Mouse (Mus musculus): ENCODE data around the gene Rpl41. TPM values are rescaled to one million over a fixed set of nuclear protein-coding genes. Genes with fewer than 3 reads are reported as not detected.

The Rpl41 gene
- polyA plus RNA-seq, 1 experiment, result 2,108 TPM

DNA sequence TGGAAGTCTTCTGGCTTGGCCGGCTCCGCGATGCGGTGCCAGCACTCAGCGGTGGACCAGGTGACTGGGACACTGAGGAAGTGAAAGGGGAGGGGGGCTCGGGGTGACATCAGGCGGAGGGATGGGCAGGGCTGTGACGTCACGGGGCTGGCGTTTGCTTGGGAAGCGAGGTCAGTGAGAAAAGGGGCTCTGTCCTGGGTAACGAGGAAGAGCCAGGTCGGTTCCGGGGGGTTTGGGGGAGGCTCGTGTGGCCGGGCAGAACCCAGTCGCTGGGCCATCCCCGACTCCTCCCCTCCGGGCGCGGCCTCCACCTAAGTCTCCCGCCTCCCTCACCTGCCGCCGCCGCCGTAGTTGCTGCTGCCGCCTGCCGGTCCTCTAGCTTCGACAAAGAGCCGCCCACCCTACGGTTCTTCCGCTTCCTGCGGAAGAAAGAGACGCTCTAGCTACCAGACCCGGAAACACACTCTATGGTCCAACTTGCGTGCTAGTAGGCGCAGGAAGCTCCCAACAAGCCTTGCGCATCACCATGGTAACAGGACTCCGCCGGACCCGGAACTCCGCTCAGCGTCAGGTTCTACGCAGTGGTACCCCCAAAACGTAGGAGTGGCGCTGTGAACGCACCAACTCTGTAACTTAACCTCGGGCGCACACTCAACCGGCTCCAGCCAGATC is 1.6 kb downstream of the Rpl41 start, which contains the start of gene Zc3h10:
TSS of gene Zc3h10 (minus strand) at position 414 of the 672 bp plus-strand sequence.
- Histone ChIP-seq H3K4me3 (ENCODE audit: control insufficient read depth, insufficient read depth, low read length) (peak within 1 kb of the TSS; percentile 81), H3K27ac (ENCODE audit: control insufficient read depth, insufficient read depth, low read length) (peak within 1 kb of the TSS; percentile 77), H3K36me3 (ENCODE audit: control insufficient read depth, insufficient read depth, low read length) (peaks cover 19% of the 10 kb centered on the region), H3K4me1 (replicated peaks; ENCODE audit: control insufficient read depth, insufficient read depth, low read length) (peaks cover 5% of the 10 kb centered on the region), H3K27me3 (ENCODE audit: control insufficient read depth, insufficient read depth, low read length) (no peaks in the 10 kb centered on the region)
- DNase-seq, result peak; percentile 94
- TF ChIP-seq CTCF (IDR thresholded peaks at IDR 0.05; ENCODE audit: borderline replicate concordance, control insufficient read depth, extremely low read depth, insufficient read depth, low read length, poor library complexity) (peak; percentile 57; the same call in 1 of the 2 replicates), POLR2A (IDR thresholded peaks at IDR 0.05; ENCODE audit: control insufficient read depth, extremely low read depth, insufficient read depth, low read length, poor library complexity) (peak; percentile 38)
- WGBS, result under 1% methylated on average over 50 of the region's 50 CpGs

DNA sequence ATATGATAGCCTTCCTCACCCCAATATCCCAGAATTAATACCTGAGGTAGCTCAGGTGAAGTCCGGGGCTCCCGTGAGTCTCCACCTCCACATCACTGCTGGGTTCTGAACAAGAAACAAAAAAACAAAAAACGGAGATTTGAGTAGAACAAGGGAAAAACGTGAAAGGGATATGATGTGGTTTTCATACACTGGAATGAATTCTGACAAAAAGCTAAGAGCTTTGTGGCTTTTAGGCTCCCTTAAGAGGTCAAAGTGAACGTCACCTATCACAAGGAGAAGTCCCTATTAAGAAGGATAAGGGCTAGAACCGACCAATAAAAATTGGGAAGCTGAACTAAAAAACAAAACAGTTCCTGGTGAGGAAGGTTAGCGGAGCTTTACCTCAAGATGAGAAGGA is 2.3 kb downstream of the Rpl41 start:
- TF ChIP-seq CTCF (IDR thresholded peaks at IDR 0.05; ENCODE audit: borderline replicate concordance, control insufficient read depth, extremely low read depth, insufficient read depth, low read length, poor library complexity) (no peak), POLR2A (IDR thresholded peaks at IDR 0.05; ENCODE audit: control insufficient read depth, extremely low read depth, insufficient read depth, low read length, poor library complexity) (no peak)

DNA sequence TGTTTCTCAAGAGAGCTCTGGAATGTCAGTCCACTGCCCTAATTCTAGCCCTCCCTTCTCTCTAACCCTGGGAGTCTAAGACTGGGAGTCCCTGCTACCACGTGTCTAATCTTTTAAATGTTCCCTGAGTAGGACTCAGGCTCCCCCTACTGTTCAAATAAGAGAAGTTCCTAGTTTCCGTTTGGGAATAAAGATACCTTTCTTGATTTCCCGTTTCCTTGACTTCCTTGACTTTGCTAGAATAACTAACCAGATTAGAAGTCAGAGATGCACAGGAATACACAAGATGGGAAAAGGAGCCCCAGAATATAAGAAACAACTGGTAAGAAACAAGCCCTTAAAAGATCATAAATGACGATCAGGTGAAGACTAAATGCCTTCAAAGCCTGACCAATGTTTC is 2.7 kb downstream of the Rpl41 start:
- Histone ChIP-seq H3K27ac (ENCODE audit: control insufficient read depth, insufficient read depth, low read length) (peak overlapping the region; percentile 29; the same call in 1 of the 2 replicates), H3K36me3 (ENCODE audit: control insufficient read depth, insufficient read depth, low read length) (peaks cover 19% of the 10 kb centered on the region), H3K27me3 (ENCODE audit: control insufficient read depth, insufficient read depth, low read length) (no peaks in the 10 kb centered on the region), H3K4me3 (ENCODE audit: control insufficient read depth, insufficient read depth, low read length) (no peak overlapping the region), H3K4me1 (replicated peaks; ENCODE audit: control insufficient read depth, insufficient read depth, low read length) (peaks cover 5% of the 10 kb centered on the region)
- under 1% methylated on average over 4 of the region's 4 CpGs for WGBS
- no peak for TF ChIP-seq CTCF (IDR thresholded peaks at IDR 0.05; ENCODE audit: borderline replicate concordance, control insufficient read depth, extremely low read depth, insufficient read depth, low read length, poor library complexity)
- TF ChIP-seq POLR2A (IDR thresholded peaks at IDR 0.05; ENCODE audit: control insufficient read depth, extremely low read depth, insufficient read depth, low read length, poor library complexity), result no peak
- DNase-seq, result no peak

More for the DNA sequence above, 2.3 kb downstream of the Rpl41 start:
- no peaks in the 10 kb centered on the region for H3K27me3 ChIP-seq (ENCODE audit: control insufficient read depth, insufficient read depth, low read length)
- H3K27ac ChIP-seq (ENCODE audit: control insufficient read depth, insufficient read depth, low read length), result peak overlapping the region; percentile 68
- no peak for DNase-seq
- H3K4me1 ChIP-seq (replicated peaks; ENCODE audit: control insufficient read depth, insufficient read depth, low read length), result peaks cover 5% of the 10 kb centered on the region
- H3K36me3 ChIP-seq (ENCODE audit: control insufficient read depth, insufficient read depth, low read length), result peaks cover 19% of the 10 kb centered on the region
- H3K4me3 ChIP-seq (ENCODE audit: control insufficient read depth, insufficient read depth, low read length), result peak overlapping the region; percentile 81
- WGBS, result 3% methylated on average over 7 of the region's 7 CpGs

DNA sequence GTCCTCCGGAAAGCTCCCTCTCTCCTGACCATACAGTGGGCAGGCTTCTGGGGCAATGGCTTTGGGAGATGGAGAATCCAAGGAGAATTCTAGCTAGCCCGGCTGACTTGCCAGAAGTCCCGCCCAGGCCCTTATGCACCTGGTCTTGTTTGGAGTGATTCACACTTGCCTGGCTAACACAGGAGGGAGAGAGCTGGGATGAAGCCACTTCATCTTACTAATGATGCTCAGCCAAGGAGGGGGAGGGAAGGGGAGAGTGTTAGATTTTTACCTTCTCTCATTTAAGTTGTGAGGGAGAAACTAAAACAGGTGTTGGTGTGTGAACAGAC is 3.6 kb downstream of the Rpl41 start:
- DNase-seq, result no peak
- Histone ChIP-seq H3K4me1 (replicated peaks; ENCODE audit: control insufficient read depth, insufficient read depth, low read length) (peaks cover 5% of the 10 kb centered on the region), H3K27me3 (ENCODE audit: control insufficient read depth, insufficient read depth, low read length) (no peaks in the 10 kb centered on the region), H3K27ac (ENCODE audit: control insufficient read depth, insufficient read depth, low read length) (no peak overlapping the region), H3K4me3 (ENCODE audit: control insufficient read depth, insufficient read depth, low read length) (no peak overlapping the region), H3K36me3 (ENCODE audit: control insufficient read depth, insufficient read depth, low read length) (peaks cover 19% of the 10 kb centered on the region)
- 97% methylated on average over 3 of the region's 3 CpGs for WGBS
- TF ChIP-seq POLR2A (IDR thresholded peaks at IDR 0.05; ENCODE audit: control insufficient read depth, extremely low read depth, insufficient read depth, low read length, poor library complexity) (no peak), CTCF (IDR thresholded peaks at IDR 0.05; ENCODE audit: borderline replicate concordance, control insufficient read depth, extremely low read depth, insufficient read depth, low read length, poor library complexity) (no peak)

DNA sequence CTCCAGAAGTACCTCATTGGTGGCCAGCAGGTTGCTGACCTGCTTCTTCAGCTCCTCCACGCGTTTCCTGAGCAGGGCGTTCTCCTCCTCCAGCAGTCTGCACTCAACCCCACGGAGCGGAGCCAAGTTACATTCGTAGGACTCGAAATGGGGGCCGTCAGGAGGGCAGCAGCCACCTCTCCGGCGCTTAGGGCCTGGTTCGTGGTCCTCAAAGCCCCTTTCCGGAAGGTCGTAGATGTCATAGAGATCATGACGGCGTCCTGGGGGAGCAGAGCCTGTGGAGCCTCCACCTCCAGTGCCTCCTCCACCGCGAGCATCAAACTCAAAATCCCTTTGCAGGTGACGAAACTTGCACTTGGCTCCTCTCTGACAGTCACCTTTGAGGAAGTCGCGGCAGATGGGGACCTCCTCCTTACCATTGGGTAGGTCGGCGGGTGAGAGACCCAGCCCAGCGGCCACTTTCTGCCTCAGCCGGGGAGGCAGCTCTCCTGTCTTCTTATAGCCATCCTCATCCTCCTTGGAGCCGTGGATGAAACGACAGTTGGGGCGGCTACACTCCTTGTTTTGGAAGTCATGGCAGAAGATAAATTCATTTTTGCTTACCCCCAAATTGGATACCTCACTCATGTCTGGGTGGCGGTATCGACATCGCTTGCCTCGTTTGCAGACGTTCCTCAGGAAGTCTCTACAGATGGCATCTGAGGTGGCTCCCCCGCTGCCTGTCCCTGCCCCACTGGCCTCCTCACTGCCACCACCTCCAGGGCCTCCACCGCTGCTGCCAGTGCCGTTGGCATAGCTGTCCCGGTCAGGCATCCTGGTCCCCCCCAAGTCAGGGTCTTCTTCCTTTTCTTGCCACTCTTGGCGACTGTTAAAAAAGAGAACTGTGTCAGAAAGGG is 4.2 kb downstream of the Rpl41 start:
- no peak for TF ChIP-seq CTCF (IDR thresholded peaks at IDR 0.05; ENCODE audit: borderline replicate concordance, control insufficient read depth, extremely low read depth, insufficient read depth, low read length, poor library complexity)
- no peak for TF ChIP-seq POLR2A (IDR thresholded peaks at IDR 0.05; ENCODE audit: control insufficient read depth, extremely low read depth, insufficient read depth, low read length, poor library complexity)
- peaks cover 19% of the 10 kb centered on the region for H3K36me3 ChIP-seq (ENCODE audit: control insufficient read depth, insufficient read depth, low read length)
- no peaks in the 10 kb centered on the region for H3K27me3 ChIP-seq (ENCODE audit: control insufficient read depth, insufficient read depth, low read length)
- no peak overlapping the region for H3K27ac ChIP-seq (ENCODE audit: control insufficient read depth, insufficient read depth, low read length)
- H3K4me3 ChIP-seq (ENCODE audit: control insufficient read depth, insufficient read depth, low read length), result no peak overlapping the region
- H3K4me1 ChIP-seq (replicated peaks; ENCODE audit: control insufficient read depth, insufficient read depth, low read length), result peaks cover 5% of the 10 kb centered on the region
- WGBS, result 96% methylated on average over 37 of the region's 37 CpGs
- no peak for DNase-seq

DNA sequence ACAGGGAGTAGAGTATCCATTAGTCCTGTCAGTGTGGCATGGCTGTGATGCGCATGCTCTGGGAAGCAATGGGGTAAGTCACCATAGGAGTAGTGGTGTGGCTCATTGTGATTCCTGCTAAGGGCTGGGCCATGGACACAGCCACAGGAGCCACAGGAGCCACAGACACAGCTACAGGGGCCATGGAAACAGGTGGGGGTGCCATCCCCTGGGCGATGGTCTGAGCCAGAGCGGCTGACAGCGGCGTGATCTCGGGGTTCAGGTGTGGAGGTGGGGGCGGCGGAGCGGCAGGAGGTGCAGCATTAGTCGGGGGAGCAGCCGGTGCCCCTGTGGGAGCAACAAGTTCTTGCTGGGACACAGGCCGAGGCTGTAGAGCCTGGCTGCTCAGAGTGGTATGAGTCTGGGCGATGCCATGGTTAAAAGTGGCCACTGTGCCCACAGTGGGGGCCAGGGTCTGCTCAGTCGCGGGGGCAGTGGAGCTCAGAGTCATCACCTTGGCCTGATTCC is 4.9 kb downstream of the Rpl41 start:
- peaks cover 19% of the 10 kb centered on the region for H3K36me3 ChIP-seq (ENCODE audit: control insufficient read depth, insufficient read depth, low read length)
- TF ChIP-seq CTCF (IDR thresholded peaks at IDR 0.05; ENCODE audit: borderline replicate concordance, control insufficient read depth, extremely low read depth, insufficient read depth, low read length, poor library complexity), result no peak
- no peak for TF ChIP-seq POLR2A (IDR thresholded peaks at IDR 0.05; ENCODE audit: control insufficient read depth, extremely low read depth, insufficient read depth, low read length, poor library complexity)
- WGBS, result 97% methylated on average over 15 of the region's 15 CpGs

More for the DNA sequence above, 4.9 kb downstream of the Rpl41 start:
- Histone ChIP-seq H3K27ac (ENCODE audit: control insufficient read depth, insufficient read depth, low read length) (no peak overlapping the region), H3K4me1 (replicated peaks; ENCODE audit: control insufficient read depth, insufficient read depth, low read length) (peaks cover 2% of the 10 kb centered on the region; the same call in 1 of the 2 replicates), H3K4me3 (ENCODE audit: control insufficient read depth, insufficient read depth, low read length) (no peak overlapping the region), H3K27me3 (ENCODE audit: control insufficient read depth, insufficient read depth, low read length) (no peaks in the 10 kb centered on the region)
- no peak for DNase-seq

Measured in thymus, adult 2 months (tissue).